Mouse (Mus musculus): Measurements from ENCODE around the gene Eif2ak4. TPM values are rescaled to one million over a fixed set of nuclear protein-coding genes. Genes with fewer than 3 reads are reported as not detected.
A peak's percentile ranks its signal among the peaks of the same experiment; 100 is the strongest.

Gene Eif2ak4
- polyA plus RNA-seq, 1 experiment from 2014 or later, result 8.0 TPM

DNA sequence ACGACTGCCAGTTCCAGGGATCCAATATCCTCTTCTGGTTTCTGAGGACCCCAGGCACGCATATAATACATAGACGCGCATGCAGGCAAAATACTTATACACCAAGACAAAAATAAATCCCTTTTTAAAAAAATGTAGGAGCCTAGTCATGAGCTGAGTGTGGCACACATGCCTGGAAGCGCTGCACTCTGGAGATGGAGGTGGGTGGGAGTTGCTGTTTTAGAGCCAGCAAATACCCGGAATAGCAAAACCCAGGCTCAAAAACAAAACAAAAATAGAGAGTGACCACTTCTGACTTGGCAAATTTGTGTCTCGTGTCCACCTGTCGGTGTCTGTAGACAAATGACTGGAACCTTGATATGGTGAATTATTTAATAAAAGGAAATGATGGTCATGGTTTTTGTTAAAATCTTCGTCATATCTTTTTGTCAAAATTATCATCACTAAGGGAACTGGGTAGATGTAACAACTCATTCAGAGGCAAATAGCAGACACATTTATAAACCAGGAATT lies 96.0 kb downstream of the Eif2ak4 start:
- no peak for TF ChIP-seq CTCF (IDR thresholded peaks at IDR 0.05; ENCODE audit: low read depth)
- WGBS, result 83% methylated on average over 9 of the region's 9 CpGs
- H3K4me1 ChIP-seq (replicated peaks; ENCODE audit: insufficient read depth, low read length), result no peaks in the 10 kb centered on the region
- H3K4me3 ChIP-seq (replicated peaks; ENCODE audit: low read depth, low read length), result no peak overlapping the region
- no peaks in the 10 kb centered on the region for H3K27me3 ChIP-seq (ENCODE audit: insufficient read depth, low read length)
- ATAC-seq (replicated peaks; ENCODE audit: low FRiP score, low read depth), result no peak
- no peak overlapping the region for H3K9ac ChIP-seq (ENCODE audit: low read depth, low read length)
- no peaks in the 10 kb centered on the region for H3K36me3 ChIP-seq (ENCODE audit: insufficient read depth, low read length)
- no peak for DNase-seq (ENCODE audit: low spot score)
- no peak overlapping the region for H3K4me2 ChIP-seq (ENCODE audit: low read length)
- H3K27ac ChIP-seq, result no peak overlapping the region
- H3K9me3 ChIP-seq (replicated peaks; ENCODE audit: low read length), result no peaks in the 10 kb centered on the region

DNA sequence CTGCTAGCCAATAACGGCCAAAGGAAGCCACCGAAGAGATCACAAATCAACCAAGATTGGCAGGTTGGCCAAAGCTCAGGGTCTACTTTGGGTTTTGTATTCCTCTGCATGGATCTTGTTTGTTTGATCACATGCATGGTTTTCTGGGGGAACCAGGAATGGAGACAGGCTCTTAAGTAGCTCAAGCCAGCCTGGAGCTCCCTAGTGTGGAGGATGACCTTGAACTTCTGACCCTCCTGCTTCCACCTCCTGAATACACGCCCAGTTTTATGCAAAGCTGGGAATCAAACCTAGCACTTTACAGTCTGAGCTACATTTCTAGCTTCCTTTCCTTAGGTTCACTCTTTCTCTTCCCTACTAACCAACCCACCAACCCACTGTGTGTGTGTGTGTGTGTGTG lies 97.0 kb downstream of the Eif2ak4 start:
- Histone ChIP-seq H3K9me3 (replicated peaks; ENCODE audit: low read length) (no peaks in the 10 kb centered on the region), H3K4me3 (replicated peaks; ENCODE audit: low read depth, low read length) (no peak overlapping the region), H3K4me1 (replicated peaks; ENCODE audit: insufficient read depth, low read length) (peaks cover 6% of the 10 kb centered on the region), H3K36me3 (ENCODE audit: insufficient read depth, low read length) (no peaks in the 10 kb centered on the region), H3K4me2 (ENCODE audit: low read length) (no peak overlapping the region), H3K9ac (ENCODE audit: low read depth, low read length) (no peak overlapping the region), H3K27ac (no peak overlapping the region), H3K27me3 (ENCODE audit: insufficient read depth, low read length) (no peaks in the 10 kb centered on the region)
- DNase-seq (ENCODE audit: low spot score) (no peak), ATAC-seq (replicated peaks; ENCODE audit: low FRiP score, low read depth) (no peak)
- TF ChIP-seq CTCF (IDR thresholded peaks at IDR 0.05; ENCODE audit: low read depth), result no peak
- WGBS, result 70% methylated on average over 3 of the region's 3 CpGs

DNA sequence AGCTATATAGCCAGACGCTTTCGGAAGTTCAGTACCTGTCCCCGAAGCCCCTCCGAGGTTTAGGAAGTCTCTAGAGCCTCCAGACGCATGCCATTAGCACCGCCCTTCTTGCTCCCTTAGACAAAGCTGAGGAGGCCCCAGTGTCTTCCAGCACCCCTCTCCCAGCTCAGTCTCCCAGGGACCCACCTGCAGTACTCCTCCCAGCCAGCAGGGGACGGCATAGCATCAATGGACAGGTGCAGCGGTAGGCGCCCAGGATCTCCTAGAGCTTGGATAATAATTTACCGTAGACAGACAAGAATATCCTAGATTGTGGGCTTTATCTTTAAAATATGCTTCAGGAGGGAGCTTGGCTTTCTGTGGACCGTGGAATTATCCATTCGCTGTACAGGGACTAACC lies 98.5 kb downstream of the Eif2ak4 start:
- peak; percentile 100 for TF ChIP-seq CTCF (IDR thresholded peaks at IDR 0.05; ENCODE audit: low read depth)
- H3K4me2 ChIP-seq (ENCODE audit: low read length), result no peak overlapping the region
- peak; percentile 85 for DNase-seq (ENCODE audit: low spot score)
- no peaks in the 10 kb centered on the region for H3K9me3 ChIP-seq (replicated peaks; ENCODE audit: low read length)
- no peak overlapping the region for H3K9ac ChIP-seq (ENCODE audit: low read depth, low read length)
- no peak overlapping the region for H3K27ac ChIP-seq
- 0 out of 2 replicates have a peak, but pooled peaks have one; percentile 23 for ATAC-seq (replicated peaks; ENCODE audit: low FRiP score, low read depth)
- 15% methylated on average over 12 of the region's 12 CpGs for WGBS
- peaks cover 15% of the 10 kb centered on the region for H3K4me1 ChIP-seq (replicated peaks; ENCODE audit: insufficient read depth, low read length)
- no peaks in the 10 kb centered on the region for H3K36me3 ChIP-seq (ENCODE audit: insufficient read depth, low read length)
- no peak overlapping the region for H3K4me3 ChIP-seq (replicated peaks; ENCODE audit: low read depth, low read length)
- H3K27me3 ChIP-seq (ENCODE audit: insufficient read depth, low read length), result no peaks in the 10 kb centered on the region

DNA sequence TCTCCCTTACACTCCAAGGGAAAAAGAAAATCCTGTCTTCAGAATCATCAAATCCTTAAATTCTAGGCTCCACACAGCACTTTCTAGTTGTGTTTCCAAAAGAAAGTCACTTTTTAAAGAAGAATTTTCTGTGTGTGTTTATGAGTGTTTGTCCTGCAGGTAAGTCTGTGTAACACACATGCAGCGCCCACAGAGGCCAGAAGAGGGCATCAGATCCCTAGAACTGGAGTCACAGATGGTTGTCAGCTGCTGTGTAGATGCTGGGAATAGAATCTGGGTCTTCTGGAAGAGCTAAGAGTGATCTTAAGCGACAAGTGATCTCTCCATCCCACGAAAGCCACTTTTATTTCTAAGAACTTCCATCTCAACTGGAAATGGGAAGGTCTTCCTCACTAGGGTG lies 99.4 kb downstream of the Eif2ak4 start:
- H3K27ac ChIP-seq, result no peak overlapping the region
- WGBS, result 76% methylated on average over 3 of the region's 3 CpGs
- DNase-seq (ENCODE audit: low spot score) (no peak), ATAC-seq (replicated peaks; ENCODE audit: low FRiP score, low read depth) (no peak)
- H3K9me3 ChIP-seq (replicated peaks; ENCODE audit: low read length), result no peaks in the 10 kb centered on the region
- no peak overlapping the region for H3K9ac ChIP-seq (ENCODE audit: low read depth, low read length)
- no peaks in the 10 kb centered on the region for H3K27me3 ChIP-seq (ENCODE audit: insufficient read depth, low read length)
- H3K4me2 ChIP-seq (ENCODE audit: low read length), result no peak overlapping the region
- TF ChIP-seq CTCF (IDR thresholded peaks at IDR 0.05; ENCODE audit: low read depth), result peak; percentile 59
- H3K36me3 ChIP-seq (ENCODE audit: insufficient read depth, low read length), result no peaks in the 10 kb centered on the region
- no peak overlapping the region for H3K4me3 ChIP-seq (replicated peaks; ENCODE audit: low read depth, low read length)
- H3K4me1 ChIP-seq (replicated peaks; ENCODE audit: insufficient read depth, low read length), result peaks cover 15% of the 10 kb centered on the region

DNA sequence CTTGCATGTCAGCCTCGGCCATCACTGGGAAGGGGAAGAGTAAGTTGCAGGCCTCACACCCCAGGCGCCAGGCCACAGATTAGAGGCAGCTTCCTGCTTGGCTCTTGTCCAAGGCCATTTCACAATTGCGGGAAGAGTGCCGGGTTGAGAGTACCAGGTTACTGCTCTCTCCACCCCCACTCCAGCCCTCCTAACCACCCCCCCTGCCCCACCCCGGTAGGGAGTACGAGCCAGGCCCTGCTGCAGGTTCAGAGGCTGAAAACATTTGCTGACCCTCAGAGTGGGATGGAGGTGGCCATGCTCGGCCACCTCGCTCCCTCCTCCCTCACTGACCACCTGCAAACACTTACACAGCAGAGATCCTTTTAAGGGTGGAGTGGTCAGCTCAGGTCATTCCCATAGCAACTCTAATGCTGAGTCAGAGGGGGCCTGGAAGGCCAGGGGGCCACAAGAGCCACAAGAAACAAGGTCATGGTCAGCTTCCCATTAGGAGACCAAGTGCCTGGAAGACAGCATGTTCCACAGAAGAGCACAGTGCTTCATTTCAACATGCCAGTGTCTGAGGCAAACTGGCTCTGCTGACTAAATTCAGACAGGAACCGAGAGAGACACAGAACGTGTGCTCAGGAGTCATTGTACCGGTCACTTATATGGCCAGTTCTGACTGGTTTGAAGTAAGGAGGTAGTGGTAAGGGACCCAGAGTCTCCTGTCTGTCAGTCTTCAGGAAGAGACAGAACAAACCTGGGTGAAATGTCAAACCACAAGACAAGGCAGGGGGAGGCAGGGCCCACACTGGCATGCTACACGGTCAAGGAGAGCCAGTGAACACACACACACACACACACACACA lies 102.0 kb downstream of the Eif2ak4 start:
- H3K4me2 ChIP-seq (ENCODE audit: low read length), result no peak overlapping the region
- no peaks in the 10 kb centered on the region for H3K27me3 ChIP-seq (ENCODE audit: insufficient read depth, low read length)
- H3K4me1 ChIP-seq (replicated peaks; ENCODE audit: insufficient read depth, low read length), result peaks cover 15% of the 10 kb centered on the region
- DNase-seq (ENCODE audit: low spot score), result peak; percentile 73
- no peak for TF ChIP-seq CTCF (IDR thresholded peaks at IDR 0.05; ENCODE audit: low read depth)
- 18% methylated on average over 12 of the region's 12 CpGs for WGBS
- no peaks in the 10 kb centered on the region for H3K9me3 ChIP-seq (replicated peaks; ENCODE audit: low read length)
- no peaks in the 10 kb centered on the region for H3K36me3 ChIP-seq (ENCODE audit: insufficient read depth, low read length)
- peak; percentile 50 for ATAC-seq (replicated peaks; ENCODE audit: low FRiP score, low read depth)
- peak overlapping the region; percentile 57 for H3K27ac ChIP-seq
- H3K4me3 ChIP-seq (replicated peaks; ENCODE audit: low read depth, low read length), result no peak overlapping the region
- H3K9ac ChIP-seq (ENCODE audit: low read depth, low read length), result no peak overlapping the region

DNA sequence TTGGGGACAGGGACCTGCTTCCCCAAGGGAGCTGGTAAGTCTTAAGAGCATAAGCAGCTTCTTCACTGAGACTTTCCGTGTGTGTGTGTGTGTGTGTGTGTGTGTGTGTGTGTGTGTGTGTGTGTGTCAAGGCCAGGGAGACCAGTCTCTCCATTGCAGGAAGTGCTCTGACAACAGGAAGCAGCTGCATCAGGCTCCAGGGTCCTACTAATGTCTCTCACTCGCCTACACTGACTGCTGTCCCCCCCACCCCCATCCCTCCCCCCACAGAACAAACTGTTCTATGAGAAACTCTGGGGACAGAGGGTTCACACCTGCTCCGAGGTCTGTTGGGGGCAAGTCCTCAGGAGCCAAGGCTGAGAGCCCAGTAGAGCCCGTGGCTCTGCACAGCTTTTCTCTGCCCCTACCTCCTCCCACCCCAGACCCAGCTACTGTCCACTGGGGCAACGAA lies 102.9 kb downstream of the Eif2ak4 start:
- ATAC-seq (replicated peaks; ENCODE audit: low FRiP score, low read depth), result peak; percentile 23; the same call in 1 of the 2 replicates

More for the DNA sequence above, 102.9 kb downstream of the Eif2ak4 start:
- 40% methylated on average over 5 of the region's 5 CpGs for WGBS
- Histone ChIP-seq H3K9ac (ENCODE audit: low read depth, low read length) (no peak overlapping the region), H3K4me2 (ENCODE audit: low read length) (no peak overlapping the region), H3K36me3 (ENCODE audit: insufficient read depth, low read length) (no peaks in the 10 kb centered on the region), H3K27me3 (ENCODE audit: insufficient read depth, low read length) (no peaks in the 10 kb centered on the region), H3K4me1 (replicated peaks; ENCODE audit: insufficient read depth, low read length) (peaks cover 15% of the 10 kb centered on the region), H3K4me3 (replicated peaks; ENCODE audit: low read depth, low read length) (no peak overlapping the region), H3K9me3 (replicated peaks; ENCODE audit: low read length) (no peaks in the 10 kb centered on the region), H3K27ac (peak overlapping the region; percentile 57)
- DNase-seq (ENCODE audit: low spot score), result peak; percentile 47
- TF ChIP-seq CTCF (IDR thresholded peaks at IDR 0.05; ENCODE audit: low read depth), result no peak

Measured in kidney, postnatal 0 days (tissue).